Mouse (Mus musculus): ENCODE measurements around the gene Ctla4. TPM values are rescaled to one million over a fixed set of nuclear protein-coding genes. Genes with fewer than 3 reads are reported as not detected.
A peak's percentile ranks its signal among the peaks of the same experiment; 100 is the strongest.

The Ctla4 gene
- total RNA-seq, 2 experiments from 2014 or later = not detected

- DNase-seq (ENCODE audit: low spot score in 2 of 2) = no peak
Observed at GRCm38 (mm10) chr1:60863701-60864100, 23.1 kb upstream of the Ctla4 start.

DNA sequence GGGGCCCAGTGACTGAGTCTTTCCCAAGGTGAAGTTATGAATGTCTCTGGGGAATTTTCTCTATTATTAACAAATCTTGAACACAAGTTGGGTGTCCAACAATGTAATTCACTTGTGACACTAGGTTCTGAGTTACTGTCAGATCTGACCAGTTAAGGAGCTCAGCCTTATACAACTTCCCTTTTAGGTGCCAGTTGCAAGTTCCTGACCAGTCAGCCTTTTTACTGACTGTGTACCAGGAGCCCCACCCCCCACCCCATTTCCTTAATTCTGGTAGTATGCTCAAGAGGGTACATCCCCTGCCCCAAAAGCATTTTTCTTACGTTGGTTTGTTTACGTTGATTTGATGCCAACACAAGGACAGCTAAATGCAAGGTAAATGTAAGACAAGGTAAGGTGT is 21.6 kb upstream of the Ctla4 start:
- no peak for DNase-seq (ENCODE audit: low spot score in 2 of 2)

DNA sequence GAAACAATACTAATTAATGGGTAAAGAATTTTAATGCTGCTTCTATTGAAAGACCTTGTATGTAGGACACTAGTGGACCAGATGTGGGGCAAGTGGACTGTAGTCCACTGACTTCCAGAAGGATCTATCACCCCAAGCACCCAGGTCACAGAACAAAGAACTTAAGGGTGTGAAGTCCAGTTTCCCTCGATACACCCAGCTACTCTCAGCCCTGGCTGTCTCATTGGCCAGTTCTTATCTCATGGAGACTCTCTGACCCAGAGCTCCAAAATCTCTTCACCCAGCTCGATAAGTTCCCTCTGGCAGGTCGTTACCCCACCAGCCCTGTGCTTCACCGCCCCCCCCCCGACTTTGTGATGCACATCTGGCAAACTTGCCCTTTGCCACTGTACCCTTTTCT is 20.8 kb upstream of the Ctla4 start:
- DNase-seq (ENCODE audit: low spot score in 2 of 2) = no peak

DNA sequence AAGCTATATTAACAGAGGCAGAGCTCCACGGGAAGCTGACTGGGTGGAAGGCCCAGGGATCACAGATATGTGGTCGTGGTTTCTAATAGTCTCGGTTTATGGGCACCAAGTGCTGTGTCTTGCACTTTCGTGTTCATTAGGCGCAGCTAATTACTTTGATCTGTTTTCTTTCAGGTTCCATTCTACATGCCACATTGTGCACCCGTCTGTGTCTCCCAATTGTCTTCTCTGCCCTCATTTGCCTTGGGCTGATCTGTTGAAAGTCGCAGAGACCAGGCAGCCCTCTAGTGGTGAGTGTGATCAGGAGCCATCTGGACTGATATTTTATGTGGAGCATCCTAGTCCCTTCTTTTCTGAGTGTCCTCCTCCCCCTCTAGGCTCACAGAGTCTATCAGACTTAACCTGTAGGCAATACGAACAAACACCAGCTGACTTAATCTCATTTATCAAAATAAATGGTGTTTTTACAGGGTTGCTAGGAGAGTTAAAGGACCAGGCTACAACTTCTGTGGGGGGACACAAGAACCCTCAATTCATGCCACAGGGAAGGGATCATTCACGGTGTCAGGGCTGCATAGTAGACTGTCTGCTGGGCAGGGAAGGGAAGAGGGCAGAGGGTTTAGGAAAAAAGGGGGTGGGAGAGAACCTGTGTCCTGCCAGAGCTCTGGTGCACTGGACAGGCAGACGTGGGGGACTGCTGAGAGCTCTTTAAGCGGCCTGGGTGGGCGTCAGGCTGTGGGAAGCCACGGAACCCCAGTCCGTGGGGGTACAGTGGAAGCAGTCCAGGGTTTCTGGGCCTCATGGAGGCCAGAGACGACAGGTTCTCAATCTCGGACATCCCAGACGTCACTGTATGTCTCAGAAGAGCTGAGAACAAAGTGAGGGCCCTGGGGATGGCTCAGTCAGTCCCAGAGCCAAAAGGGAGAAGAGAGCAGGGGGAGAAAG is 18.2 kb upstream of the Ctla4 start:
- peak; percentile 52 to 57 for DNase-seq (ENCODE audit: low spot score in 2 of 2)

- DNase-seq (ENCODE audit: low spot score in 2 of 2) = no peak
Observed at GRCm38 (mm10) chr1:60875267-60875666, 11.5 kb upstream of the Ctla4 start.

DNA sequence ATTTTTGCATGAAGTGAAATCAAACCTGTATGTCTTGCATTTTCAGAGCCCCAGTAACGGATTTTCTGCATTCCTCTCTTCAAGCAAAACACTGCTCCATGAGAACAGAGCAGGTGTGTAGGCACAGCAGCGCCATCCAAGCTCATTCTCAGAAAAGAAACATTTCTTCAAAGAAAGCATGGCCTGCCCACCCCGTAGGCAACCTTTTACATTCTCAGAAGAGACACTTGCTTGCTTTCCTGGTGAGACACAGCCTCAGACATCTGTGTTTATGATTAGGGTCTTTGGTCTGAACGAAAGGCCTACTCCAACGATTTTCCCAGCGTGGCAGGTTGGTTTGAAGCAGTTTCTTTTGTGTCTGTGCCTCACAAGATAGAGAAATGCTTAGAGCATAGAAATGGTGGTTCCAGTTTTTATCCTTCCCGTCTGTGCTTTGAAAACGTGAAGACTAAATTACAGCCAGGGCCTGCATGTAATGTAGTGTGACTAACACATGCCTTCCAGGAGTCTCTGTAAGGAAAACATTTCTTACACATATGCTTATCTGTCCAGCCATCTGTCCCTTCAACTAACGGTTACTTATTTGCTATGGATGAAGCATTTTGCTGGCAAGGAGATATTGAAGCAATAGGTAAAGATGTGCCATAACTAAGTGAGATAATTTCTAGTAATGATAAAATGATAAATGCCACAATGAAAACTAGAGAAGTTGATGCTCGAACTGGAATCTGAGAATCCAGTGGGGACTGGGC is 6.5 kb upstream of the Ctla4 start:
- DNase-seq (ENCODE audit: low spot score in 2 of 2) = no peak

DNA sequence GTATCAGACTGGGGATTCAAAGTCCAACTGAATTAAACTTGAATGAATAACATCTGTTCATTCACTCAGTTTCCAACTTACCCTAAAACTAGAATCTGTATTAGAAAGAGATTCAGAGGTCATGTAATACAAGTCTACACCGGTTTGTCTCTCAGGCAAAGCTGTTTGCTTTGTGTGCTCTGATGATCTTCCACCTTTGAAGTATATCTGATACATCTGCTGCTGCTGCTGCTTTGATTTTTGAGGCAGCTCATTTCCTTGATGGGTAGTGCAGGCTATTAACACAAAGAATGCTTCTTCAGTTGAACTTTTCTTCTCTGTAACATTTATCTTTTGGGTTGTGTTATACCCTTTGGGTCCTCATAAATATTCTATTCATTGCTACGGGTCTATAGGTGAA is 4.0 kb upstream of the Ctla4 start:
- DNase-seq (ENCODE audit: low spot score in 2 of 2) = no peak

DNA sequence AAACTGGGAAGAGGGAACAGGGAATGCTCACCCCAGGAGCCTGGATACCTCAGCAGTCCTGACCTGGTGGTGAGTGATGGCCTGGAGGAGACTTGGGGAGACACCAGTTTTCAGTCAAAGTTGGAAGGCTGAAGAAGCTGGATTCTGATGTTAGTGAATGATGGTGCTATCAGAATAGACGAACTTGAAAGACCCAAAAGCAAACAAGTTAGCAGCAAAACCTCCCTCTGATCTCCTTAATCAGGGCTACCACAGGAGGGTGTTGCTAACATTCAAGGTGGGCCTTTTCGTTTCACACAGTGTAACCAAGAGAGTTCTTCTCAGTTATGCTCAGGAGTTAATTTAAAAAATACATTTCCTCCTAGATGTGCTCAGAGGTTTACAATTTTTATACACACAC is 3.5 kb upstream of the Ctla4 start:
- DNase-seq (ENCODE audit: low spot score in 2 of 2) = no peak

- DNase-seq (ENCODE audit: low spot score in 2 of 2) = no peak
Observed at GRCm38 (mm10) chr1:60884611-60885010, 2.2 kb upstream of the Ctla4 start.

GRCm38 (mm10) chr1:60898127-60898932 is 11.5 kb downstream of the Ctla4 start:
- no peak for DNase-seq (ENCODE audit: low spot score in 2 of 2)

- DNase-seq (ENCODE audit: low spot score in 2 of 2) = no peak
Observed at GRCm38 (mm10) chr1:60898933-60899210, 12.1 kb downstream of the Ctla4 start.

DNA sequence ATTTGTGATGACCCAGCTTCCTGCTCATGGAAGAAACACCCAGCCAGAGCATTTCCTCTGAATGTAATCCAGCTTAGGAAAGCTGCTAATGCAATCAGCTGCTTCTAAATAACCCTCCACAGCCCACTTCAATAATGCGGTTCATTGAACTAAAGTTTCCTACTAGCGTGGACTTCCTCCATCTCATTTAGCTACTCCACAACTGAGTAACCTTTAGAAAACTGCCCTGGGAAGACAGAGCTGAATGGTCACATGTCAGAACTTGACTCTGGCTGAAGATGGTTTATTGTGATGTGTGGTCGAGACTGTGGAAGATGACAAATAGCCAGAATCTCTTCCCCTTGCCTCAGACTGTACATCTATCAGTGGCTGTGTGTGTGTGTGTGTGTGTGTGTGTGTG is 12.4 kb downstream of the Ctla4 start:
- no peak for DNase-seq (ENCODE audit: low spot score in 2 of 2)

GRCm38 (mm10) chr1:60902547-60902946 is 15.7 kb downstream of the Ctla4 start:
- DNase-seq (ENCODE audit: low spot score in 2 of 2) = no peak

- DNase-seq (ENCODE audit: low spot score in 2 of 2) = no peak
Observed at GRCm38 (mm10) chr1:60903126-60903525, 16.3 kb downstream of the Ctla4 start.

DNA sequence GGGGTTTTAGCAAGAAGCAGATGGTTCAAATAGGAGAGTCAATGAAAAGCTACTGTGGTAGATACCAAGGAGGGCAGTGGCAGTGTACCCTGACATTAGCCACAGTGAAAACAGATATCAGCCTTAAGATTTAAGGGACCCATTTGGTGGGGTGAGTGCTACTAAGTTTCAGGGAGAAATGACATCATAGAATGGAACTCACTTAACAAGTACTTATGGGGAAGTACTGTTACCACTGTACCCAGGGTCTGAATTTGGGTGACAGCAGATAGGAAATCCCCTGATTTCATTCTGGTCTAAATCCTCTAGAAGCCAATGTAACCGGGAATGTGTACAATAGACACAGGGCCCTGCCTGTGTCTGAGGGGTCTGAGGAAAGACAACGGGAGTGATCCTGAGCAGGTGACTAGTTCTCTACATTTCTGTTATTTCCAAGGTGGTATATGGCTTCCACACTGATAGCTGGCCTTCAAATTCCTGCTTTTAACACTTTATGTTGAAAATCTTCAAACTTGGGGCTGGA is 17.7 kb downstream of the Ctla4 start:
- no peak for DNase-seq (ENCODE audit: low spot score in 2 of 2)

DNA sequence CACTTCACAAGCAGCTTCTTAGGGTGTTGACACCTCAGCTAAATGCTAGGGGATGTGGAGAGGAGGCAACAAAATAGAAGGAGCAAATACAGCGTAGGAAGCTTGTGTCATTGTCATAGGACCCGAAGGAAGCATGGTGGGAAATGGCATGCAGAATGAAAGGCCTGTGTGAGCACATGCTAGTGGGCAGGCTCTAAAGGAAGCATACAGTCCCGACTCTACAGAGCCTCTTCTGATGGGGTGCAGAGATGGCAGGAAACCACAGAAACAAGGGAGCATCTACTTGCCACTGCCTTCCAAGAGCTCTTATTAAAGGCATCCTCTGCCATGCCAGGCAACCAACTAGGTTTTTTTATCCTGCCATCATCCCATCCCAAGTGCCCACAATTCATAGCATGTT is 20.7 kb downstream of the Ctla4 start:
- DNase-seq (ENCODE audit: low spot score in 2 of 2) = no peak

DNA sequence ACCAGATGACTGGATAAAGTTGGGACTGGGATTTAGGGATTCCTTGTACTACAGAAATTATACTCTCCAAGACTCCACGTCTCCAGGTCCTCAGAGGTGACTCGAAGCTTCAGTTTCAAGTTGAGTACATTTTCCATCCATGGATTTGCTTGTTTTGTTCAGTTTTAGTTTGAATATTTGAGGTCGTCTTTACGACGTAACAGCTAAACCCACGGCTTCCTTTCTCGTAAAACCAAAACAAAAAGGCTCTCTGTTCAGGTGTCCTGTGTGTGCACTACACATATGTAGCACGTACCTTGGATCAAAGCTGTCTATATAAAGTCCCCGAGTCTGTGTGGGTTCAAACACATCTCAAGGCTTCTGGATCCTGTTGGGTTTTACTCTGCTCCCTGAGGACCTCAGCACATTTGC is 22.0 kb downstream of the Ctla4 start:
- no peak for DNase-seq (ENCODE audit: low spot score in 2 of 2)

GRCm38 (mm10) chr1:60909746-60910145 is 22.9 kb downstream of the Ctla4 start:
- DNase-seq (ENCODE audit: low spot score in 2 of 2) = no peak

GRCm38 (mm10) chr1:60910796-60911195 is 24.0 kb downstream of the Ctla4 start:
- no peak for DNase-seq (ENCODE audit: low spot score in 2 of 2)

GRCm38 (mm10) chr1:60911631-60912030 is 24.8 kb downstream of the Ctla4 start:
- DNase-seq (ENCODE audit: low spot score in 2 of 2) = no peak

- DNase-seq (ENCODE audit: low spot score in 2 of 2) = no peak
Observed at GRCm38 (mm10) chr1:60913305-60913704, 26.5 kb downstream of the Ctla4 start.

All from left cerebral cortex, adult 18-20 months (tissue).